Mouse (Mus musculus) CH12.LX (cell line): ENCODE results near the gene Olfr697. TPM values are rescaled to one million over a fixed set of nuclear protein-coding genes. Genes with fewer than 3 reads are reported as not detected.

Experiments used
- DNase-seq: peaks from one replicate; pipeline ENCODE4 v3.0.0-alpha.2; 2013; ENCODE audit errors: extremely low read depth
- H3K27ac ChIP-seq: 2 replicates; pipeline ENCODE4 v1.5.1; 2012; ENCODE audit warnings: low read depth, mild to moderate bottlenecking, control low read depth, moderate library complexity; ENCODE audit not compliant: insufficient read depth
- H3K27me3 ChIP-seq: replicated peaks from 2 replicates; pipeline ENCODE3; 2012; ENCODE audit warnings: inconsistent platforms
- H3K36me3 ChIP-seq, 2 experiments: replicated peaks in 1 of 2; 2 replicates each; pipeline versions ENCODE3 to v1.6.1; 2012; ENCODE audit warnings: inconsistent platforms in 1 of 2, low read length in 1 of 2, mild to moderate bottlenecking in 1 of 2, mixed read lengths in 1 of 2, moderate library complexity in 1 of 2; ENCODE audit not compliant: control insufficient read depth in 1 of 2, insufficient read depth in 1 of 2
- H3K4me1 ChIP-seq, 2 experiments: 2 replicates each; pipeline ENCODE4 v1.6.1; 2012; ENCODE audit warnings: inconsistent platforms in 1 of 2, moderate library complexity in 1 of 2; ENCODE audit not compliant: insufficient read depth in 2 of 2, control insufficient read depth in 1 of 2
- H3K4me2 ChIP-seq: 2 replicates; pipeline ENCODE4 v1.6.1; 2012; ENCODE audit warnings: low read depth, mild to moderate bottlenecking, control low read depth; ENCODE audit not compliant: poor library complexity, insufficient read depth, severe bottlenecking
- H3K4me3 ChIP-seq, 3 experiments: fragments of 150-350 bp in 1 of 3; sonication (generic) in 1 of 3; replicated peaks in 1 of 3; 2 replicates each; pipeline versions ENCODE3 to v1.5.1; 2011 to 2012; ENCODE audit warnings: low read depth in 2 of 3, low read length in 2 of 3, mild to moderate bottlenecking in 2 of 3, moderate library complexity in 2 of 3, control low read depth in 1 of 3, improper control_type of control experiment in 1 of 3, inconsistent platforms in 1 of 3, mixed read lengths in 1 of 3; ENCODE audit not compliant: poor library complexity in 1 of 3
- H3K79me2 ChIP-seq: replicated peaks from 2 replicates; pipeline ENCODE4 v1.6.1; 2012; ENCODE audit warnings: mild to moderate bottlenecking, moderate library complexity; ENCODE audit not compliant: control insufficient read depth, poor library complexity, insufficient read depth, severe bottlenecking; ENCODE audit errors: extremely low read depth
- H3K9ac ChIP-seq: 2 replicates; pipeline ENCODE4 v1.6.1; 2012; ENCODE audit warnings: low read depth, mild to moderate bottlenecking, control low read depth, moderate library complexity; ENCODE audit not compliant: insufficient read depth
- H3K9me3 ChIP-seq: replicated peaks from 2 replicates; pipeline ENCODE3; 2012; ENCODE audit warnings: low read length, inconsistent platforms, mixed read lengths
- CHD1 ChIP-seq: IDR thresholded peaks from 2 replicates; pipeline ENCODE4 v1.6.1; 2012; ENCODE audit warnings: low read depth, low read length, improper control_type of control experiment, inconsistent platforms
- E2F4 ChIP-seq: IDR thresholded peaks from 2 replicates; pipeline ENCODE4 v1.6.1; 2011; ENCODE audit warnings: low read depth, low read length, improper control_type of control experiment; ENCODE audit not compliant: insufficient replicate concordance
- ELF1 ChIP-seq: IDR thresholded peaks from 2 replicates; pipeline ENCODE4 v1.6.1; 2014; ENCODE audit warnings: low read depth, mild to moderate bottlenecking, inconsistent platforms, low read length, improper control_type of control experiment
- ETS1 ChIP-seq: conservative IDR thresholded peaks from 2 replicates; pipeline ENCODE4 v1.6.1; 2012; ENCODE audit warnings: low read depth, mild to moderate bottlenecking, inconsistent platforms, low read length, improper control_type of control experiment, moderate library complexity
- GABPA ChIP-seq: IDR thresholded peaks from 2 replicates; pipeline ENCODE4 v1.6.1; 2012; ENCODE audit warnings: low read depth, low read length, improper control_type of control experiment, inconsistent platforms; ENCODE audit not compliant: insufficient replicate concordance
- IRF4 ChIP-seq: IDR thresholded peaks from 2 replicates; pipeline ENCODE4 v1.6.1; 2014; ENCODE audit warnings: low read depth, mild to moderate bottlenecking, inconsistent platforms, low read length, improper control_type of control experiment
- JUN ChIP-seq: IDR thresholded peaks from 2 replicates; pipeline ENCODE4 v1.6.1; 2011; ENCODE audit warnings: low read depth, mild to moderate bottlenecking, low read length, improper control_type of control experiment, moderate library complexity; ENCODE audit not compliant: insufficient read depth
- KAT2A ChIP-seq: IDR thresholded peaks from 2 replicates; pipeline ENCODE4 v1.6.1; 2012; ENCODE audit warnings: low read length, improper control_type of control experiment, inconsistent platforms; ENCODE audit not compliant: insufficient replicate concordance
- MAZ ChIP-seq: IDR thresholded peaks from 2 replicates; pipeline ENCODE4 v1.6.1; 2012; ENCODE audit warnings: low read depth, mild to moderate bottlenecking, inconsistent platforms, low read length, improper control_type of control experiment, moderate library complexity
- MEF2A ChIP-seq: IDR thresholded peaks from 2 replicates; pipeline ENCODE4 v1.6.1; 2014; ENCODE audit warnings: low read depth, mild to moderate bottlenecking, inconsistent platforms, low read length, improper control_type of control experiment, borderline replicate concordance
- PAX5 ChIP-seq: IDR thresholded peaks from 2 replicates; pipeline ENCODE4 v1.6.1; 2012; ENCODE audit warnings: low read length, inconsistent platforms, mixed read lengths
- POLR2A ChIP-seq: IDR thresholded peaks from 2 replicates; pipeline ENCODE4 v1.6.1; 2011; ENCODE audit warnings: low read depth, mild to moderate bottlenecking, improper control_type of control experiment, low read length
- POLR2AphosphoS2 ChIP-seq: IDR thresholded peaks from 2 replicates; pipeline ENCODE4 v1.6.1; 2011; ENCODE audit warnings: low read depth, low read length, improper control_type of control experiment
- SIN3A ChIP-seq: IDR thresholded peaks from 2 replicates; pipeline ENCODE4 v1.6.1; 2012; ENCODE audit warnings: low read length, improper control_type of control experiment, inconsistent platforms
- SMC3 ChIP-seq: IDR thresholded peaks from 2 replicates; pipeline ENCODE4 v1.6.1; 2011; ENCODE audit warnings: low read depth, low read length, improper control_type of control experiment
- USF1 ChIP-seq: IDR thresholded peaks from 2 replicates; pipeline ENCODE4 v1.6.1; 2014; ENCODE audit warnings: low read depth, mild to moderate bottlenecking, inconsistent platforms, low read length, improper control_type of control experiment
- USF2 ChIP-seq: conservative IDR thresholded peaks from 2 replicates; pipeline ENCODE4 v1.6.1; 2011; ENCODE audit warnings: low read depth, low read length, improper control_type of control experiment
- ZKSCAN1 ChIP-seq: IDR thresholded peaks from 2 replicates; pipeline ENCODE4 v1.6.1; 2012; ENCODE audit warnings: low read depth, inconsistent platforms, low read length, improper control_type of control experiment, borderline replicate concordance
- ZNF384 ChIP-seq: IDR thresholded peaks from 2 replicates; pipeline ENCODE4 v1.6.1; 2012; ENCODE audit warnings: low read depth, low read length, improper control_type of control experiment, inconsistent platforms
- dilution Hi-C: fragments of 300-500 bp; cut with MboI; formaldehyde crosslinking; loops from 2 replicates; pipeline ENCODE4 v1.14.3; 2020; ENCODE audit warnings: low sequenced_read_pairs; ENCODE audit not compliant: extremely low pct_unique_long_range_greater_than_20kb, extremely low pct_ligation_motif_present
- in situ Hi-C: fragments of 300-500 bp; cut with MboI; formaldehyde crosslinking; loops from 3 replicates; pipeline ENCODE4 v1.14.3; 2019; ENCODE audit warnings: low sequenced_read_pairs, low pct_ligation_motif_present, low pct_unique_long_range_greater_than_20kb, mixed read lengths
- polyA plus RNA-seq: library from polyadenylated mRNA; unstranded; fragments of >175 nt; gene quantifications from 2 replicates; pipeline ENCODE4 v1.2.1, GENCODE M21; 2012; ENCODE audit warnings: low read depth; ENCODE audit not compliant: insufficient read length
- total RNA-seq, 2 experiments: library from RNA; depleted of rRNA; stranded (reverse); fragments of 300-350 nt in 1 of 2; fragments of >200 nt in 1 of 2; gene quantifications; 2 replicates each; pipeline ENCODE4 v1.2.3; 2012 to 2014

The Olfr697 gene
- total and polyA plus RNA-seq, 3 experiments = not detected

DNA sequence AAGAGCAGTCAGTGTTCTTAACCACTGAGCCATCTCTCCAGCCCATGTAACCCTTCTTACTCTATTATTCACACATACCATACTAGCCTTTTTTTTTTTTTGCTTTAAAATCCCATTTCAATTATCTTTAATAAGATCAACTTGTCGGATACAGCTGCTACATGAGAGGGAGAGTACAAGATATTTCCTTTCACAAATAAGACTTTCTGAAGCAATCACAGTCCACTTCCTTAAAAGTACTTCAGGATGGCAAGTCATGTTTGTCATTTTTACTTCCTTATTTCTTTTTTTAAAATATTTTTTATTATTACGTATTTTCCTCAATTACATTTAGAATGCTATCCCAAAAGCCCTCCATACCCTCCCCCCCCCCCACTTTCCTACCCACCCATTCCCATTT lies 16.6 kb upstream of the Olfr697 start:
- DNase-seq = no peak
- H3K36me3 ChIP-seq = no peaks in the 10 kb centered on the region
- H3K9ac ChIP-seq = no peak overlapping the region
- no peak overlapping the region for H3K27ac ChIP-seq
- TF ChIP-seq POLR2A = no peak
- TF ChIP-seq USF1 = no peak
- no peak for TF ChIP-seq ELF1
- no peak for TF ChIP-seq PAX5
- TF ChIP-seq KAT2A = no peak
- no peak for TF ChIP-seq CHD1
- H3K9me3 ChIP-seq = no peaks in the 10 kb centered on the region
- in situ Hi-C loops (no loop called here), dilution Hi-C loops (no loop called here)
- H3K4me2 ChIP-seq = no peak overlapping the region
- no peak overlapping the region for H3K4me3 ChIP-seq
- no peaks in the 10 kb centered on the region for H3K27me3 ChIP-seq
- H3K4me1 ChIP-seq = no peaks in the 10 kb centered on the region
- H3K79me2 ChIP-seq = no peaks in the 10 kb centered on the region

DNA sequence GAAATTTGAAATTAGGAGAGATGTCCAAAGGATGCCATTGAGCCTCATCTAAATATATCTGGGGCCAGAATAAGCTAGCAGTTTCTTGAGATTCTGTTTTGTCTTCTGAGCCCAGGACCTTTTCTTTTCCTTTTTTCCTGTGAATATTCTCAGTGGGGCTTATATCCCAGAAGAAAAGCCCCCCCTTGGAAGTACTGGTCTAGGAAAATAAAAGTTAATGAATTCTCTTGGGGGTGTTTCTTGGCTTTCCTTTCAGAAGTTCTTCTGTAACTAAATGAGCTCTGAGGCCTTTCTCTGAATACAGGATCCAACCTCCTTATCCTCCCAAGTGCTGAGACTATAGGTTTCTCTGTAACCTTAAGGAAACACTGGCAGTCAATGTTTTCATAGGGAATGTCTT lies 13.1 kb upstream of the Olfr697 start, which contains the start of gene Olfr698:
Gene Olfr698, minus strand, starts transcription at position 101 of the 400 bp plus-strand sequence.
- H3K9me3 ChIP-seq = no peaks in the 10 kb centered on the region
- H3K36me3 ChIP-seq = no peaks in the 10 kb centered on the region
- H3K79me2 ChIP-seq = no peaks in the 10 kb centered on the region
- TF ChIP-seq JUN = no peak
- no peak for TF ChIP-seq POLR2AphosphoS2
- no peak for TF ChIP-seq SIN3A
- no peak for TF ChIP-seq E2F4
- TF ChIP-seq ZKSCAN1 = no peak
- TF ChIP-seq MEF2A = no peak
- no peak for TF ChIP-seq POLR2A
- TF ChIP-seq SMC3 = no peak
- TF ChIP-seq ETS1 = no peak
- TF ChIP-seq IRF4 = no peak
- TF ChIP-seq MAZ = no peak
- no peak for TF ChIP-seq ZNF384
- no peak for TF ChIP-seq ELF1
- TF ChIP-seq KAT2A = no peak
- no peak for TF ChIP-seq USF2
- no peak for TF ChIP-seq GABPA
- TF ChIP-seq, all 38 proteins: peak for 0
- dilution Hi-C loops = no loop called here
- Histone ChIP-seq H3K27ac (no peak within 1 kb of the TSS), H3K4me1 (no peaks in the 10 kb centered on the region), H3K4me2 (no peak within 1 kb of the TSS), H3K27me3 (no peaks in the 10 kb centered on the region), H3K4me3 (no peak within 1 kb of the TSS), H3K9ac (no peak within 1 kb of the TSS)
- no peak for DNase-seq
- in situ Hi-C loops = no loop called here
